Mouse (Mus musculus) frontal cortex, postnatal 25 days (tissue): ENCODE data around the gene Runx1.

Experiments
- DNase-seq, 2 experiments: peaks; one replicate each; pipeline ENCODE4 v3.0.0; 2022; ENCODE audit warnings: low spot score in 2 of 2

The Runx1 gene

DNA sequence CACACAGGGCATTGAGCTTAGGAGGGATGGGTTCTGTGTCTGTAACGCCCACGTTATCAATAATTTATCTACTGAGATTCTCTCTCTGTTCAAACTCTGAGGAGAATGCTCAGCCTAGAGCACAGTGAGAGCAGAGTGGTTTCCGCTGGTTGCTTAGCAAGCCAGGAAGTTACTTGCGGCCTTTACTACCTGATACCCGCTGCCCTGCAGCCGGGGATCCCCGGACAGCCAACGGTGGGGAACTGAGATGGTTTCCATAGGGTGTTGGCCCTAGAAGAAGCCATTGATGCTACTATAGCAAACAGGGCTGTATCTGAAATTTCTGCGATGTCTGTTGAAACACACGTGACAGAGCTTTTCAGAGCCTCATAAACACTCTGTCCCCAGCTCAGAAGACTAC, 250.2 kb downstream of the Runx1 start:
- no peak for DNase-seq

DNA sequence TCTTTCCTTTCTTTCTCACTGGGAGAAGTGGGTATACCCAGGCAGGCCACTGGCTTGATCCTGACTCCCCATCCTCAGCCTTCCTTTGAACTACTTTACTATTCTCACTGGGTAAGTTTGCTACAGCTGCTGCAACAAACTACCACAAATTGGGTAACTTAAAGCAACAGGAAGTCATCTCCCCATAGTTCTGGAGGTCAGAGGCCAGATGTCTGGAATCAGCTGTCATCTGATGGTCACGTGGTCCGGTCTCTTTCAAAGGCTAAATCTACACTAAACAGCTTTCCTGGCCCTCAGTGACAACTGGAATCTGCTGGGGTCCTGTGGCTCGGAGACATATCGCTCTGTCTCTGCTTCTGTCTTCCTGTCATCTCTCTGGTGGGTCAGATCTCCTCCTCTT, 252.8 kb downstream of the Runx1 start:
- no peak for DNase-seq

DNA sequence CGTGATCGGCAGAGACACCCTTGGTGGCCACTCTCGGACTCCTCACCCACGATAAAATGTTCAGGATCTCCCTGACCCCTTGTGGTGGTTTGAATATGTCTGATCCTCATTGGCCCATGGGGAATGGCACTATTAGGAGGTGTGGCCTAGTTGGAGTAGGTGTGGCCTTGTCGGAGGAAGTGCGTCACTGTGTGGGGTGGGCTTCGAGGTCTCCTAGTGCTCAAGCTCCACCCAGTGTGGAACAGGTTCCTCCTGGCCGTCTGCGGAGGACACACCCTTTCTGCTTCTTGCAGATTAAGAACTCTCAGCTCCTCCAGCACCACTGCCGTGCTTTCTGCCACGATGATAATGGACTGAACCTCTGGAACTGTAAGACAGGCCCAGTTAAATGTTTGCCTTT, 254.7 kb downstream of the Runx1 start:
- no peak for DNase-seq

DNA sequence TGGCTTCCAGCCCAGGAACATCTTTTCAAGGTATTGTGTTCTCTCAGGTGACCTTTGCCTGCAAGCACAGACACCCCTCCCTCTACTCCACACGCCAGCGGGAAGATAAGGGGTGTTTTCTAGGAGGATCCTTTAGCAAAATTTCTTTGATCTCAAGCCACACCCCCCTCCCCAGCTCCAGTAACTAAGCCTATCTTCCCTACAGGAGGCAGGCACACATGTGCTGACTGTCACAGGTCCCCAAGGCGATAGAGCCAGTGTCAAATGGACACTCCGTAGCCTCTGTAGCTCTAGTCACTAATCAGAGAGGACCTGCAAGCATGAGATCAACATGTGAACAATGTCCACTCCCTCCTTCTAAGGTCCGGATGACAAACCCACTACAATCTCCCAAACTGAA, 259.8 kb downstream of the Runx1 start:
- DNase-seq, result no peak

DNA sequence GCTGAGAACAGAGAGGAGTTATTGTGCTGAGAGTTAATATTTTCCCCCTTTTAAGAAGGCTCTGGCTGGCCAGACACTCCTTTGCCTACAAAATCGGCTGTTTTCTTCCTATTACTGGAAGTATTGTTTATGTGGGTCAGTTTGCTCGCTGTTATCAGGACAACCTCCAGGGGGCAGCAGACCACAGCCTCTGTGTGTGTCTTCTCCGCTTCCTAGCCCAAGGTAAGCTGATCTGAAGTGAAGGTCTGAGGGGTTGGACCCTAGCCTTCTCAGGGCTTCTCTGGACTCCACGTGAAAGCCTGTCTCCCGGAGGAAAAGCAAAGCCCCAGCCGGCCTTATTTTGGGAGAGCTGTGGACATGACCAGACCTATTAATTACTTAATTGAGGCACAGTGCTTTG, 260.2 kb downstream of the Runx1 start:
- DNase-seq, result peak; percentile 86 to 93

DNA sequence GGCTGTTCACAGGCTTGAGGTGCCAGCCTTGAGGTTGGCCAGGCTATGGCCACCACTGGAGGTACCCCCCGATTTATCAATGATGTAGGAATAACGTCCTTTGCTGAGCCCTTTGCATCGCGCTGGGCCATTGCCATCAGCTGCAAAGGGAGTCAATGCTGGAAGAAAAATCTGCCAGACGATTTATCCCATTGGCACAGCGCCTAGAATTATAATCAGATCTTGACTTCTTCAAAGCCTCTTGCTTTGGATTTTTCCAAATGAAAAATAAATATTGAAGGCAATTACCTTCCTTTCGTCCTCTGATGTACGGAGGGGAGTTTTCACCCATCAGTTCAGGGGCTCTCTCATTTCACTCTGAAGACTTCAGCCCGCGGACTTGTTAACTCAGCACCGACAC, 260.7 kb downstream of the Runx1 start:
- DNase-seq, result no peak

DNA sequence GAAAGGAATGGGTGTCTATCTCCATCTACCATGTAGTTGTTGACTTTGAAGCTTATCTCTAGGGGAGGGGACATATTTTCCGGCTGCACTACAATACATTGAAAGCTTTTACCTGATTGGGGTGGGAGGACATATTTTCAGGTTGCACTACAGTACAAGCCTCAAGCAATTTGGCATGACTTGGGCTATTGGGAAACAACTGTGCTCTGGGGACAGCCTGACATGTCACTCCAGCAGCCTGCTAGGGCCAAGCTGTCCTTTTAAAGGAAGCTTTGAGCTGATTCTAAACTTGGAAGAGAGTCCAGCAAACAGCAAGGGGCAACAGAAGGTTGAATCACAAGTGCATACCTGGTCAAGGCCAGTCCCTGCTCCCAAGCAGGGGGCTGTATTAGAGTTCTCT, 270.9 kb downstream of the Runx1 start:
- DNase-seq, result no peak

DNA sequence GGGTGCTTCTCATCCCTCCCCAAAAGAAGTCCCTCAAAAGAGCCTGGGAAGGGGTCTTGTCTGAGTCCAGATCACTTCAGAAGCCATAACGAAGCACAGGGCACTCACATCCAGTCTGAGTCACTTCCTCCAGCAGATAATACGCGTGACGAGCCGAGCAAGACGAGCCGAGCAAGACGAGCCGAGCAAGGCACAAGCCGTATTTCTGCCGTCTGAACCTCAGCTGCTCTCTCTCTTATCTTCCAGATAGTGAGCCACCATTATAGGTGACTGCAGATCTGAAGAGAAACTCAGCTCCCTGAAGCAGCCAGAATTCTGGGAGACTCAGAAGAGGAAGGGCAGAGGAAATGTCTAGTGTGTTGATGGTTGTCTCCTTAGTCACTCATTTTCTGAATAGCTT, 273.1 kb downstream of the Runx1 start:
- no peak for DNase-seq

DNA sequence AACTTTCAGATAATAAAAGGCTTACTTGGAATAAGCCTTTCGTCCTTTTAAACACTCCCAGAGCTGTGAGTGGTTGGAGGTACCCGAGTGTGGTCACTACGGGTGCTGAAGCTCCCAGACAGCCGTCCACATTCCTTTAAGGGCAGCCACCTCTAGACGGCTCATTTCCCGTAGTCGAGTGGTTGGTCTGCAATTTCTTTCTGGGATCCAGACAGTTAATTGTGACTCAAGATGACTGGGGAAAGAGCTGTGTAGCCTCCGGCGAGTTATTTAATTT, 273.9 kb downstream of the Runx1 start:
- DNase-seq, result no peak
